Mouse (Mus musculus) heart, postnatal 0 days (tissue): ENCODE data around the gene Foxp1.

ENCODE experiments used
- CTCF ChIP-seq: IDR thresholded peaks from 2 replicates; pipeline ENCODE4 v1.5.1; 2016; ENCODE audit warnings: antibody characterized with exemption, control low read depth, low read depth
- EP300 ChIP-seq: IDR thresholded peaks from 2 replicates; pipeline ENCODE4 v1.6.1; 2016; ENCODE audit warnings: antibody characterized with exemption, low read depth

- no peak for TF ChIP-seq CTCF
- no peak for TF ChIP-seq EP300
These were observed 421.0 kb downstream of the Foxp1 start for GRCm38 (mm10) chr6:99101489-99101908.
